Mouse (Mus musculus) brown adipose tissue, adult 24 weeks (tissue): ENCODE data around the gene Dnajc11. TPM values are rescaled to one million over a fixed set of nuclear protein-coding genes. Genes with fewer than 3 reads are reported as not detected.

Source experiments
- H3K27ac ChIP-seq: fragments of 200-500 bp; replicated peaks from 2 replicates; pipeline ENCODE4 v1.5.1; 2012; ENCODE audit warnings: low read depth, mild to moderate bottlenecking, low read length
- H3K4me1 ChIP-seq: fragments of 200-500 bp; 2 replicates; pipeline ENCODE4 v1.6.1; 2012; ENCODE audit warnings: low read length, mixed read lengths; ENCODE audit not compliant: control insufficient read depth, insufficient read depth, insufficient read length
- H3K4me3 ChIP-seq: fragments of 200-500 bp; 2 replicates; pipeline ENCODE4 v1.5.1; 2012; ENCODE audit warnings: low read depth, mild to moderate bottlenecking, low read length, moderate library complexity; ENCODE audit not compliant: insufficient read depth
- polyA plus RNA-seq: library from polyadenylated mRNA; stranded (reverse); fragments of >200 nt; gene quantifications from 2 replicates; pipeline ENCODE4 v1.2.4, GENCODE M21; 2012; ENCODE audit not compliant: missing spikeins, insufficient read depth, insufficient read length

Dnajc11 gene
- polyA plus RNA-seq: 50.7 and 88.6 TPM in 2 replicates

GRCm38 (mm10) chr4:151933505-151934214 lies at the start of gene Dnajc11:
Gene Dnajc11 (plus strand): TSS chr4:151933691.
- Histone ChIP-seq H3K4me3 (peak within 1 kb of the TSS; percentile 88), H3K27ac (peak within 1 kb of the TSS; percentile 83), H3K4me1 (peaks cover 2% of the 10 kb centered on the region; the same call in 1 of the 2 replicates)

GRCm38 (mm10) chr4:151893241-151893640 lies 40.2 kb upstream of the Dnajc11 start:
- no peak overlapping the region for H3K27ac ChIP-seq
- no peak overlapping the region for H3K4me3 ChIP-seq
- H3K4me1 ChIP-seq: no peaks in the 10 kb centered on the region

- H3K4me3 ChIP-seq: no peak overlapping the region
- no peak overlapping the region for H3K27ac ChIP-seq
- no peaks in the 10 kb centered on the region for H3K4me1 ChIP-seq
These were observed 38.6 kb upstream of the Dnajc11 start for GRCm38 (mm10) chr4:151894926-151895325.

GRCm38 (mm10) chr4:151895624-151896023 lies 37.9 kb upstream of the Dnajc11 start:
- Histone ChIP-seq H3K4me1 (no peaks in the 10 kb centered on the region), H3K4me3 (no peak overlapping the region), H3K27ac (no peak overlapping the region)

- Histone ChIP-seq H3K4me3 (no peak overlapping the region), H3K4me1 (peaks cover 6% of the 10 kb centered on the region), H3K27ac (no peak overlapping the region)
These were observed 36.3 kb upstream of the Dnajc11 start for GRCm38 (mm10) chr4:151897069-151897617.

GRCm38 (mm10) chr4:151898600-151899245 lies 34.8 kb upstream of the Dnajc11 start:
- Histone ChIP-seq H3K27ac (no peak overlapping the region), H3K4me3 (no peak overlapping the region)

GRCm38 (mm10) chr4:151899707-151900384 lies 33.6 kb upstream of the Dnajc11 start:
- Histone ChIP-seq H3K4me3 (no peak overlapping the region), H3K27ac (no peak overlapping the region), H3K4me1 (peaks cover 19% of the 10 kb centered on the region)

More at GRCm38 (mm10) chr4:151898600-151899245, 34.8 kb upstream of the Dnajc11 start:
- H3K4me1 ChIP-seq: peaks cover 16% of the 10 kb centered on the region

GRCm38 (mm10) chr4:151900735-151901134 lies 32.8 kb upstream of the Dnajc11 start:
- Histone ChIP-seq H3K4me1 (peaks cover 19% of the 10 kb centered on the region), H3K27ac (no peak overlapping the region), H3K4me3 (no peak overlapping the region)

GRCm38 (mm10) chr4:151901422-151901821 lies 32.1 kb upstream of the Dnajc11 start:
- H3K4me1 ChIP-seq: peaks cover 19% of the 10 kb centered on the region
- H3K4me3 ChIP-seq: no peak overlapping the region
- 0 out of 2 replicates have a peak overlapping the region, but pooled peaks have one; percentile 75 for H3K27ac ChIP-seq

- no peak overlapping the region for H3K4me3 ChIP-seq
- H3K27ac ChIP-seq: peak overlapping the region; percentile 75
These were observed 31.3 kb upstream of the Dnajc11 start for GRCm38 (mm10) chr4:151902046-151902688.

GRCm38 (mm10) chr4:151902689-151903241 lies 30.7 kb upstream of the Dnajc11 start:
- Histone ChIP-seq H3K27ac (peak overlapping the region; percentile 75), H3K4me1 (peaks cover 19% of the 10 kb centered on the region), H3K4me3 (peak overlapping the region; percentile 6; the same call in 1 of the 2 replicates)

More at GRCm38 (mm10) chr4:151902046-151902688, 31.3 kb upstream of the Dnajc11 start:
- peaks cover 19% of the 10 kb centered on the region for H3K4me1 ChIP-seq

GRCm38 (mm10) chr4:151904098-151904497 lies 29.4 kb upstream of the Dnajc11 start:
- peak overlapping the region; percentile 19; the same call in 1 of the 2 replicates for H3K27ac ChIP-seq
- H3K4me1 ChIP-seq: peaks cover 19% of the 10 kb centered on the region
- H3K4me3 ChIP-seq: no peak overlapping the region

- Histone ChIP-seq H3K4me1 (peaks cover 19% of the 10 kb centered on the region), H3K27ac (no peak overlapping the region), H3K4me3 (no peak overlapping the region)
These were observed 27.9 kb upstream of the Dnajc11 start for GRCm38 (mm10) chr4:151905621-151906020.

- Histone ChIP-seq H3K4me3 (no peak overlapping the region), H3K4me1 (peaks cover 11% of the 10 kb centered on the region), H3K27ac (no peak overlapping the region)
These were observed 25.7 kb upstream of the Dnajc11 start for GRCm38 (mm10) chr4:151907577-151908343.
